Mouse (Mus musculus) hindbrain, embryonic 13.5 days (tissue): ENCODE results near the gene Cfap298. TPM values are rescaled to one million over a fixed set of nuclear protein-coding genes. Genes with fewer than 3 reads are reported as not detected.

Source experiments
- ATAC-seq: fragments of 200-750 bp; cut with Nextera tagmentation; 2 replicates; pipeline ENCODE4 v1.8.0; 2017; ENCODE audit warnings: moderate TSS enrichment; ENCODE audit not compliant: low FRiP score
- H3K27ac ChIP-seq: fragments of 300-500 bp; sonication (generic); 2 replicates; pipeline ENCODE4 v1.5.1; 2015; ENCODE audit warnings: inconsistent platforms, mild to moderate bottlenecking, moderate library complexity
- H3K27me3 ChIP-seq: fragments of 300-500 bp; sonication (generic); 2 replicates; pipeline ENCODE4 v1.6.1; 2015; ENCODE audit warnings: mild to moderate bottlenecking, inconsistent platforms
- H3K36me3 ChIP-seq: fragments of 300-500 bp; sonication (generic); 2 replicates; pipeline ENCODE4 v1.6.1; 2015; ENCODE audit warnings: mild to moderate bottlenecking, inconsistent platforms
- H3K4me1 ChIP-seq: fragments of 300-500 bp; sonication (generic); replicated peaks from 2 replicates; pipeline ENCODE4 v1.6.1; 2015; ENCODE audit warnings: inconsistent platforms
- H3K4me2 ChIP-seq: fragments of 300-500 bp; sonication (generic); 2 replicates; pipeline ENCODE4 v1.6.1; 2015; ENCODE audit warnings: inconsistent platforms, mild to moderate bottlenecking, moderate library complexity
- H3K4me3 ChIP-seq: fragments of 300-500 bp; sonication (generic); 2 replicates; pipeline ENCODE4 v1.5.1; 2015; ENCODE audit warnings: mild to moderate bottlenecking, inconsistent platforms
- H3K9ac ChIP-seq: fragments of 300-500 bp; sonication (generic); 2 replicates; pipeline ENCODE4 v1.6.1; 2015; ENCODE audit warnings: mild to moderate bottlenecking, inconsistent platforms
- H3K9me3 ChIP-seq: fragments of 300-500 bp; sonication (generic); 2 replicates; pipeline ENCODE4 v1.6.1; 2016; ENCODE audit warnings: inconsistent platforms
- WGBS: fragments of 180-500 bp; shearing (Covaris S2); methylation state at CpG from one replicate; pipeline ENCODE4 v1.1.7; 2015; 5-methylcytosine and 5-hydroxymethylcytosine counted together
- polyA plus RNA-seq: library from polyadenylated mRNA; unstranded; fragments of >200 nt; fragmentation: Nextera tagmentation; extraction: Ambion mirVana; gene quantifications from 2 replicates; pipeline ENCODE4 v1.2.1, GENCODE M21; 2015

Cfap298 gene
- polyA plus RNA-seq, 1 experiment from 2014 or later, result 57.4 TPM

DNA sequence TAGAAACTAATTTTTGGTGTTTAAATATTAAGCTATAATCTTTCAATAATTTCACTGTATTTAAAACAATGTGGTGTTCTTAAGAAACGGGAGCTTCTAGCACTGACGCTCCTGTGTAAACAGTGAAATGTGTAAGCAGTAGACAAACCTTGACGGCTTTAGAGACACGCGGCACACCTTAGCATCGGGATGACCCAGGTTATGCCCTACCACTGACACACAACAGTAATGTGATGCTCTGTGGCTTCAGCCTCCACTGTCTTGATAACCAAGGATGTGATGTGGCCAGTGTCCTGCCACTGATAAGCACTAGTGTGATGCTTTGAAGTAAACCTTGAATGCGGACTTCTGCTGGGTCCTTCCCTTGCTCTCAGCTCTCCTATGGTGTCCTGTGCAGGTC, 6.3 kb upstream of the Cfap298 start:
- H3K36me3 ChIP-seq, result peaks cover 70% of the 10 kb centered on the region

DNA sequence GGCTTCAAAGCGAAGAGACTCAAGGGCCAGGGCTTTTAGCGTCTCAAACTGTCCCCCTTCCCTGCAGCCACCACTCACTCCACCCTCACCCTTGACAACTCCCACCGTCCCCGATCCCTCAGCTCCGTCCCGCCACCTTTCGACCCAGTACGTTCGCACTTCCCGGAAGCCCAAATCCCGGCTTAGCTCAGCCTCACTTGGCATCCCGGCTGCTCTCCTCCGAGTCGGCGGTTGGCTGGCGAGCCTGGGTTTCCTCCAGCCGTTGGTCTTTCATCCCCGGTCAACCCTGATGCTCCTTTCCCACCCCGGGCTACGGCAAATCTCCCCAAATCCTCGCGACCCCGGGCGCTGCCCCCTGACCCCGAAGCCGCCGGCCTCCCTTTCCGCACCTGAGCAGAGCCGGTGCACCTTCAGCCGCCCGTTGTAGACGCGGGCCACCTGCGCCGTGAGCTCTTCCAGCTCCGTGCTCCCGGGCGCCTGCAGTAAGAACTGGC, 674 bp downstream of the Cfap298 start:
- WGBS, result under 1% methylated on average over 38 of the region's 38 CpGs
- ATAC-seq, result peak; percentile 54

More for the DNA sequence above, 6.3 kb upstream of the Cfap298 start:
- H3K27me3 ChIP-seq, result no peaks in the 10 kb centered on the region
- H3K4me1 ChIP-seq, result no peaks in the 10 kb centered on the region
- over 99% methylated on average over 7 of the region's 7 CpGs for WGBS
- no peak overlapping the region for H3K4me3 ChIP-seq
- ATAC-seq, result no peak
- no peak overlapping the region for H3K4me2 ChIP-seq
- no peak overlapping the region for H3K9ac ChIP-seq
- H3K9me3 ChIP-seq, result no peaks in the 10 kb centered on the region
- no peak overlapping the region for H3K27ac ChIP-seq

GRCm38 (mm10) chr16:90933534-90934176, 1.3 kb downstream of the Cfap298 start:
- peak overlapping the region; percentile 88 for H3K4me3 ChIP-seq
- ATAC-seq, result no peak
- peaks cover 17% of the 10 kb centered on the region for H3K4me1 ChIP-seq
- 34% methylated on average over 13 of the region's 13 CpGs for WGBS
- H3K27me3 ChIP-seq, result no peaks in the 10 kb centered on the region
- H3K27ac ChIP-seq, result peak overlapping the region; percentile 92
- peak overlapping the region; percentile 83 for H3K4me2 ChIP-seq
- H3K36me3 ChIP-seq, result peaks cover 27% of the 10 kb centered on the region
- H3K9me3 ChIP-seq, result no peaks in the 10 kb centered on the region
- H3K9ac ChIP-seq, result peak overlapping the region; percentile 90

More for the DNA sequence above, 674 bp downstream of the Cfap298 start:
- Histone ChIP-seq H3K27ac (peak overlapping the region; percentile 92), H3K27me3 (no peaks in the 10 kb centered on the region), H3K9ac (peak overlapping the region; percentile 90), H3K4me2 (peak overlapping the region; percentile 83), H3K4me3 (peak overlapping the region; percentile 88), H3K9me3 (no peaks in the 10 kb centered on the region), H3K4me1 (peaks cover 17% of the 10 kb centered on the region), H3K36me3 (peaks cover 28% of the 10 kb centered on the region)

GRCm38 (mm10) chr16:90927446-90927845, 7.5 kb downstream of the Cfap298 start:
- no peaks in the 10 kb centered on the region for H3K9me3 ChIP-seq
- peaks cover 53% of the 10 kb centered on the region for H3K36me3 ChIP-seq
- H3K27ac ChIP-seq, result no peak overlapping the region
- H3K4me2 ChIP-seq, result no peak overlapping the region
- no peaks in the 10 kb centered on the region for H3K27me3 ChIP-seq
- 90% methylated on average over 4 of the region's 4 CpGs for WGBS
- ATAC-seq, result no peak
- H3K4me3 ChIP-seq, result no peak overlapping the region
- no peak overlapping the region for H3K9ac ChIP-seq
- H3K4me1 ChIP-seq, result no peaks in the 10 kb centered on the region

DNA sequence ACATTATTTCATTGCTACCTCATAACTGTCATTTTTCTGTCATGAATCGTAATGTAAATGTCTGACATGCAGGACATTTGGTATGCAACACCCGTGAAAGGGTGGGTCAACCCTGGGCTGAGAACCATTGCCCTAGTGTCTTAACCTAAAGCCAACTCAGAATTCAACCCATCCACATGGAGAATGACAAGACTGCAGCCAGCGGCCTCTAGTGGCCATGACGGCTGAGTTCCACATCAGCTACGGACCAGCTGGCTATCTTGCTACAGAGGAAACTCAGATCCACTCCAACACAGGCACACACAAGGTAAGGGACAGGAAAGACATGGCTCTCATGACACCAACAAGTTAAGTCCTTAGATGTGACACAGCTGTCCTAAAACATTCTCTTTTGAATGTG, 9.5 kb downstream of the Cfap298 start:
- H3K27ac ChIP-seq, result no peak overlapping the region
- H3K9me3 ChIP-seq, result no peaks in the 10 kb centered on the region
- H3K27me3 ChIP-seq, result no peaks in the 10 kb centered on the region
- peak; percentile 47; the same call in 1 of the 2 replicates for ATAC-seq
- no peak overlapping the region for H3K4me3 ChIP-seq
- H3K4me1 ChIP-seq, result no peaks in the 10 kb centered on the region; the same call in 1 of the 2 replicates
- H3K9ac ChIP-seq, result no peak overlapping the region
- 27% methylated on average over 5 of the region's 5 CpGs for WGBS
- peaks cover 51% of the 10 kb centered on the region for H3K36me3 ChIP-seq
- no peak overlapping the region for H3K4me2 ChIP-seq

- ATAC-seq, result 0 out of 2 replicates have a peak, but pooled peaks have one; percentile 25
- no peaks in the 10 kb centered on the region for H3K9me3 ChIP-seq
- no peak overlapping the region for H3K4me2 ChIP-seq
- H3K27ac ChIP-seq, result no peak overlapping the region
- no peaks in the 10 kb centered on the region for H3K27me3 ChIP-seq
- H3K4me3 ChIP-seq, result no peak overlapping the region
- WGBS, result 92% methylated on average over 13 of the region's 13 CpGs
- peaks cover 48% of the 10 kb centered on the region for H3K36me3 ChIP-seq
- no peak overlapping the region for H3K9ac ChIP-seq
- no peaks in the 10 kb centered on the region; the same call in 1 of the 2 replicates for H3K4me1 ChIP-seq
Measured at GRCm38 (mm10) chr16:90924606-90925370, 10.1 kb downstream of the Cfap298 start.

GRCm38 (mm10) chr16:90921471-90922159, 13.3 kb downstream of the Cfap298 start:
- 46% methylated on average over 10 of the region's 10 CpGs for WGBS

GRCm38 (mm10) chr16:90917156-90917555, 17.8 kb downstream of the Cfap298 start:
- Histone ChIP-seq H3K9ac (no peak overlapping the region), H3K4me1 (no peaks in the 10 kb centered on the region; the same call in 1 of the 2 replicates), H3K27ac (no peak overlapping the region), H3K27me3 (no peaks in the 10 kb centered on the region), H3K4me3 (no peak overlapping the region), H3K9me3 (no peaks in the 10 kb centered on the region), H3K4me2 (no peak overlapping the region), H3K36me3 (no peaks in the 10 kb centered on the region)
- ATAC-seq, result no peak
- WGBS, result 78% methylated on average over 8 of the region's 8 CpGs

More at GRCm38 (mm10) chr16:90921471-90922159, 13.3 kb downstream of the Cfap298 start:
- H3K9me3 ChIP-seq, result no peaks in the 10 kb centered on the region
- peak overlapping the region; percentile 3; the same call in 1 of the 2 replicates for H3K27ac ChIP-seq
- H3K4me1 ChIP-seq, result no peaks in the 10 kb centered on the region; the same call in 1 of the 2 replicates
- H3K36me3 ChIP-seq, result peaks cover 27% of the 10 kb centered on the region
- no peak overlapping the region for H3K4me2 ChIP-seq
- no peaks in the 10 kb centered on the region for H3K27me3 ChIP-seq
- no peak overlapping the region for H3K4me3 ChIP-seq
- ATAC-seq, result no peak
- no peak overlapping the region for H3K9ac ChIP-seq

- Histone ChIP-seq H3K36me3 (no peaks in the 10 kb centered on the region), H3K9ac (no peak overlapping the region), H3K9me3 (no peaks in the 10 kb centered on the region), H3K4me2 (no peak overlapping the region), H3K4me3 (no peak overlapping the region), H3K27me3 (no peaks in the 10 kb centered on the region), H3K27ac (no peak overlapping the region), H3K4me1 (no peaks in the 10 kb centered on the region)
- WGBS, result 51% methylated on average over 12 of the region's 12 CpGs
- no peak for ATAC-seq
Measured at GRCm38 (mm10) chr16:90916040-90916481, 18.9 kb downstream of the Cfap298 start.

DNA sequence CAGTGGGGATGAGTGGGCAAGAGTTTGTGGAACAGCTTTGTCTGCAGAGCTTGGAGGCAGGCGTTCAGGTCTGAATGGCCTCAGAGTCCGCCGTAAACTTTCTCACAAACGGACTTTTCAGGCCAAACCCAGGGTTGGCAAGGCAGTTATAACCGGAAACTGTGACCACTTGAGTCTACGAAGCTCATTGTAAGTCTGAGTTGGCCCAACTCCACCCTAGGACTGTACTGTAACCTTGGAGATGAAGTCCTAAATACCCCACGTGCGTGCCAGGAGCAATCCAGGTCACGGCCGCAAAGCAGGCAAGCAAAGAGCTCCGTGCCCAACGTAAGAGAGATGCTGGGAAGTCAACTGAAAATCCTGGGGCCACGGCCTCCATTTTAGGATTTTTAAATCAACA, 23.1 kb downstream of the Cfap298 start:
- no peaks in the 10 kb centered on the region for H3K27me3 ChIP-seq
- no peaks in the 10 kb centered on the region for H3K36me3 ChIP-seq
- no peak for ATAC-seq
- no peak overlapping the region for H3K4me3 ChIP-seq
- H3K4me2 ChIP-seq, result no peak overlapping the region
- H3K4me1 ChIP-seq, result no peaks in the 10 kb centered on the region
- H3K9ac ChIP-seq, result no peak overlapping the region
- no peak overlapping the region for H3K27ac ChIP-seq
- WGBS, result 91% methylated on average over 13 of the region's 13 CpGs
- no peaks in the 10 kb centered on the region for H3K9me3 ChIP-seq

DNA sequence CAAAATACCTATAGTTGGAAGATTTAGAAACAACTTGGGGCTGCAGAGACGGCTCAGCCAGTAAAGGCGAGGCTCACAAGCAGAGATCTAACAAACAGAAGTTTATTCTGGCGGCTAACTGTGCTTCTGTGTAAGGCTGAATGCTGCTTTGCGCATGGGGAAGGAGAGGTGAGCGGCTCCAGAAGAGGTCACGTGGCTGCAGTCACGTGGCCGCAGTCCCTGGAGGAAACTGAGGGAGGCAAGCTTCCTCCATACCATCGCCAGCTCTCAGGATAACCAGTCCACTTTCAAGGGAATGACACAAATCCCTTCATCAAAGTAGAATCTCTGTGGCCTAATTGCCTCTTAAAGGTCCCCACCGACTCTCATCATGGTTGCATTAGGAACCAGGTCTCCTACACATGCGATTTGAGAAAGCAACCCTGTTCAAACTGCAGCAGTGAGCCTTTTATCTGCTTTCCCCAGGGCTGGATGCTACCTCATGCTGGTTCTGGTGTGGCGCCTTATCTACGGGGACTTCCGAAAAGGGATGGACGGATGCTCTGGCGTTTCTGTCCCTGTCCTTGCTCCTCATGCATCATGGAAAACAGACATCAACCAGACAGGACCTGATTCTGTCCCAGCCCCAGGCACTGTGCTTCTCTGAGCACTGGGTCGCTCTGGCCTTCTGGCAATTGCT, 23.9 kb downstream of the Cfap298 start:
- Histone ChIP-seq H3K27ac (no peak overlapping the region), H3K4me1 (no peaks in the 10 kb centered on the region), H3K9ac (no peak overlapping the region), H3K4me2 (no peak overlapping the region), H3K36me3 (no peaks in the 10 kb centered on the region), H3K4me3 (no peak overlapping the region), H3K9me3 (no peaks in the 10 kb centered on the region), H3K27me3 (no peaks in the 10 kb centered on the region)
- 86% methylated on average over 17 of the region's 17 CpGs for WGBS
- ATAC-seq, result no peak
